Mouse (Mus musculus): Measurements from ENCODE around the gene Miga1. TPM values are rescaled to one million over a fixed set of nuclear protein-coding genes. Genes with fewer than 3 reads are reported as not detected.
A peak's percentile ranks its signal among the peaks of the same experiment; 100 is the strongest.

Gene Miga1
- polyA plus RNA-seq, 2 experiments: 3.0 to 3.4 TPM

- Histone ChIP-seq H3K9ac (replicated peaks) (no peak overlapping the region), H3K27ac (no peak overlapping the region), H3K4me3 (ENCODE audit: insufficient read depth in 1 of 2, low read depth in 2 of 2, low read length in 2 of 2) (no peak overlapping the region), H3K4me2 (ENCODE audit: low read depth) (no peak overlapping the region), H3K27me3 (ENCODE audit: control insufficient read depth, insufficient read depth, low read length) (no peaks in the 10 kb centered on the region), H3K36me3 (replicated peaks; ENCODE audit: control insufficient read depth, insufficient read depth, low read depth) (no peaks in the 10 kb centered on the region), H3K9me3 (ENCODE audit: control insufficient read depth, low read length) (no peaks in the 10 kb centered on the region), H3K4me1 (replicated peaks; ENCODE audit: control insufficient read depth in 2 of 2, insufficient read depth in 2 of 2, low read length in 1 of 2) (no peaks in the 10 kb centered on the region)
- DNase-seq (ENCODE audit: low read depth in 3 of 3, low spot score in 3 of 3) (no peak), ATAC-seq (ENCODE audit: insufficient read depth) (no peak)
- TF ChIP-seq CTCF (IDR thresholded peaks at IDR 0.05; ENCODE audit: low read depth): no peak
- TF ChIP-seq EP300 (IDR thresholded peaks at IDR 0.05; ENCODE audit: low read depth): no peak
- WGBS (ENCODE audit: insufficient replicate concordance): 78% methylated on average over 5 of the region's 5 CpGs
Measured at GRCm38 (mm10) chr3:152288276-152288675, 51.9 kb downstream of the Miga1 start.

GRCm38 (mm10) chr3:152287810-152288209 lies 52.4 kb downstream of the Miga1 start:
- TF ChIP-seq CTCF (IDR thresholded peaks at IDR 0.05; ENCODE audit: low read depth): peak; percentile 42
- TF ChIP-seq EP300 (IDR thresholded peaks at IDR 0.05; ENCODE audit: low read depth): no peak
- ATAC-seq (ENCODE audit: insufficient read depth): no peak
- Histone ChIP-seq H3K4me2 (ENCODE audit: low read depth) (no peak overlapping the region), H3K36me3 (replicated peaks; ENCODE audit: control insufficient read depth, insufficient read depth, low read depth) (no peaks in the 10 kb centered on the region), H3K27me3 (ENCODE audit: control insufficient read depth, insufficient read depth, low read length) (no peaks in the 10 kb centered on the region), H3K9ac (replicated peaks) (no peak overlapping the region), H3K27ac (no peak overlapping the region), H3K4me1 (replicated peaks; ENCODE audit: control insufficient read depth in 2 of 2, insufficient read depth in 2 of 2, low read length in 1 of 2) (no peaks in the 10 kb centered on the region), H3K9me3 (ENCODE audit: control insufficient read depth, low read length) (no peaks in the 10 kb centered on the region), H3K4me3 (ENCODE audit: insufficient read depth in 1 of 2, low read depth in 2 of 2, low read length in 2 of 2) (no peak overlapping the region)
- WGBS (ENCODE audit: insufficient replicate concordance): 79% methylated on average over 9 of the region's 9 CpGs
- no peak for DNase-seq (ENCODE audit: low read depth in 3 of 3, low spot score in 3 of 3)

- DNase-seq (ENCODE audit: low read depth in 3 of 3, low spot score in 3 of 3) (no peak), ATAC-seq (ENCODE audit: insufficient read depth) (no peak)
- no peaks in the 10 kb centered on the region; a peak in 1 of 4 replicates for H3K4me1 ChIP-seq (replicated peaks; ENCODE audit: control insufficient read depth in 2 of 2, insufficient read depth in 2 of 2, low read length in 1 of 2)
- no peak overlapping the region for H3K4me2 ChIP-seq (ENCODE audit: low read depth)
- H3K4me3 ChIP-seq (ENCODE audit: insufficient read depth in 1 of 2, low read depth in 2 of 2, low read length in 2 of 2): no peak overlapping the region
- no peak overlapping the region for H3K27ac ChIP-seq
- WGBS (ENCODE audit: insufficient replicate concordance): 76% methylated on average over 5 of the region's 5 CpGs
- TF ChIP-seq EP300 (IDR thresholded peaks at IDR 0.05; ENCODE audit: low read depth) (no peak), CTCF (IDR thresholded peaks at IDR 0.05; ENCODE audit: low read depth) (no peak)
- no peaks in the 10 kb centered on the region for H3K27me3 ChIP-seq (ENCODE audit: control insufficient read depth, insufficient read depth, low read length)
- no peaks in the 10 kb centered on the region for H3K9me3 ChIP-seq (ENCODE audit: control insufficient read depth, low read length)
- no peak overlapping the region for H3K9ac ChIP-seq (replicated peaks)
- no peaks in the 10 kb centered on the region for H3K36me3 ChIP-seq (replicated peaks; ENCODE audit: control insufficient read depth, insufficient read depth, low read depth)
Measured at GRCm38 (mm10) chr3:152284759-152285158, 55.4 kb downstream of the Miga1 start.

- Histone ChIP-seq H3K27ac (no peak overlapping the region), H3K36me3 (replicated peaks; ENCODE audit: control insufficient read depth, insufficient read depth, low read depth) (no peaks in the 10 kb centered on the region), H3K4me3 (ENCODE audit: insufficient read depth in 1 of 2, low read depth in 2 of 2, low read length in 2 of 2) (no peak overlapping the region), H3K27me3 (ENCODE audit: control insufficient read depth, insufficient read depth, low read length) (no peaks in the 10 kb centered on the region), H3K4me2 (ENCODE audit: low read depth) (no peak overlapping the region), H3K4me1 (replicated peaks; ENCODE audit: control insufficient read depth in 2 of 2, insufficient read depth in 2 of 2, low read length in 1 of 2) (no peaks in the 10 kb centered on the region; a peak in 1 of 4 replicates), H3K9me3 (ENCODE audit: control insufficient read depth, low read length) (no peaks in the 10 kb centered on the region), H3K9ac (replicated peaks) (no peak overlapping the region)
- no peak for TF ChIP-seq CTCF (IDR thresholded peaks at IDR 0.05; ENCODE audit: low read depth)
- no peak for TF ChIP-seq EP300 (IDR thresholded peaks at IDR 0.05; ENCODE audit: low read depth)
- WGBS (ENCODE audit: insufficient replicate concordance): 79% methylated on average over 1 of the region's 1 CpGs
- ATAC-seq (ENCODE audit: insufficient read depth) (no peak), DNase-seq (ENCODE audit: low read depth in 3 of 3, low spot score in 3 of 3) (no peak)
Measured at GRCm38 (mm10) chr3:152284306-152284705, 55.9 kb downstream of the Miga1 start.

- WGBS (ENCODE audit: insufficient replicate concordance): 20% methylated on average over 3 of the region's 3 CpGs
- TF ChIP-seq EP300 (IDR thresholded peaks at IDR 0.05; ENCODE audit: low read depth): no peak
- TF ChIP-seq CTCF (IDR thresholded peaks at IDR 0.05; ENCODE audit: low read depth): no peak
- ATAC-seq (ENCODE audit: insufficient read depth): peak; percentile 48; the same call in 1 of the 2 replicates
Measured at GRCm38 (mm10) chr3:152282126-152282525, 58.1 kb downstream of the Miga1 start.

More at GRCm38 (mm10) chr3:152282126-152282525, 58.1 kb downstream of the Miga1 start:
- DNase-seq (ENCODE audit: low read depth in 3 of 3, low spot score in 3 of 3): peak in 1 of 3 experiments; percentile 10
- Histone ChIP-seq H3K4me2 (ENCODE audit: low read depth) (no peak overlapping the region), H3K27ac (no peak overlapping the region), H3K36me3 (replicated peaks; ENCODE audit: control insufficient read depth, insufficient read depth, low read depth) (no peaks in the 10 kb centered on the region), H3K9ac (replicated peaks) (no peak overlapping the region), H3K9me3 (ENCODE audit: control insufficient read depth, low read length) (no peaks in the 10 kb centered on the region), H3K4me3 (ENCODE audit: insufficient read depth in 1 of 2, low read depth in 2 of 2, low read length in 2 of 2) (no peak overlapping the region), H3K4me1 (replicated peaks; ENCODE audit: control insufficient read depth in 2 of 2, insufficient read depth in 2 of 2, low read length in 1 of 2) (no peaks in the 10 kb centered on the region; a peak in 1 of 4 replicates), H3K27me3 (ENCODE audit: control insufficient read depth, insufficient read depth, low read length) (no peaks in the 10 kb centered on the region)

Data from liver, embryonic 14.5 days (tissue).